Mouse (Mus musculus) activated CD4-positive, CD25-positive, alpha-beta regulatory T cell, adult 4 months (primary cell): Measurements from ENCODE around the gene Npl. TPM values are rescaled to one million over a fixed set of nuclear protein-coding genes. Genes with fewer than 3 reads are reported as not detected.

ENCODE experiments used
- ATAC-seq: one replicate; pipeline ENCODE4 v1.8.0; 2017
- polyA plus RNA-seq, 2 experiments: library from polyadenylated mRNA; unstranded; fragments of 100-300 nt; shearing (Covaris generic); gene quantifications; one replicate each; pipeline ENCODE4 v1.2.1; 2017

Gene Npl
- not detected for polyA plus RNA-seq

GRCm38 (mm10) chr1:153549536-153550199 lies at the start of gene Npl:
Npl (minus strand) TSS chr1:153550045.
- peak; percentile 72 for ATAC-seq

- no peak for ATAC-seq
Measured at GRCm38 (mm10) chr1:153599302-153600045, 49.6 kb upstream of the Npl start.

DNA sequence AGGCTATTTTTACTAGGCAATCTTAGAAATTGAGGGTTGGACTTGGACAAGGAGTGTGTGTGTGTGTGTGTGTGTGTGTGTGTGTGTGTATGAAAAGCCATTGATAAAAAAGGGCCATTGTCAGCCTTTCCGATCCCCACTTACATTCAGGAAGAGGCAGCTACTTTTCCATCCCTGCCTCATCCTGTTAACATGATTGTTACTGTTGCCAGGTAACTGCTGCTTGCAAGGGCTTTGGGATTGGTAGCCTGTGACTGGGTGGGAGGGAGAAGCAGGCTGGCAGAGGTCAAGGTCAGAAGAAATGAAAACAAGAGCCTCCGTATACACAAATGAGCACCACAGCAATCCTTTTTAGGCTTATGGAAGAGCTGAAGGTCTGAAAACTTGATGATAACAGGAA lies 48.9 kb upstream of the Npl start:
- ATAC-seq, result no peak

DNA sequence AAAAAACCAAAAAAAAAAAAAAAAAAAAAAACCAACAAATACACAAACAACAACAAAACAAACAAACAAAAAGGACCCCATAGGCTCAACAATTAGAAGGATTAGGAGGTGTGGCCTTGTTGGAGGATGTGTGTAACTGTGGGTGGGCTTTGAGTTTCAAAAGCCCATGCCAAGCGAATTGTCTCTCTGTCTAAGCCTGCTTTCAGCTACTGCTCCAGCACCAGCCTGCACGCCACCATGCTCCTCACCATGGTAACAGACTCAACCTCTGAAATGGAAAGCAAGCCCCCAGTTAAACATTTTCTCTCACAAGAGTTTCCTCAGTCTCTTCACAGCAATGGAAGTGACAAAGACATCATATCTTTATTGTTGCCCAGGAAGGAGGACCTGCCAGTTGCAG lies 43.8 kb upstream of the Npl start:
- ATAC-seq, result no peak

GRCm38 (mm10) chr1:153590176-153590734 lies 40.4 kb upstream of the Npl start:
- ATAC-seq, result no peak

DNA sequence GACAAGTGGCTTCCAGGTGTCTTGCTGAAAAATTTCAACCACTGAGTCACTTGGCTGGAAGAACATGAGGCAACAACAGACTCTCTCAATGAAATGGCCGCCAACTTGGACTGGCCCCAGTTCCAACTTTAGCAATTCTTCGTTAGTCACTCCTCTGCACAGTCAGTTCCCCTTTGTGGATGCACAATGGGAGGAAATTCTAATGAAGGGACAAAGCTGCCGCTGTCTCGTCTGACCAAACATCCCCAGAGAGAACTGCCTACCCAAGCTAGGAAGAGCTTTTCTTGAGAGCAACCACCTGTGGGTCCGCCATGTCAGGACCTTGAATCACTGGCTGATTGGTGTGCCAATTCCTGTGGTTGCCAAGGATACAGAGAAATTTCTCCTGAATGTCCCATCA lies 38.1 kb upstream of the Npl start:
- no peak for ATAC-seq

- ATAC-seq, result no peak
Measured at GRCm38 (mm10) chr1:153586826-153587225, 37.0 kb upstream of the Npl start.

DNA sequence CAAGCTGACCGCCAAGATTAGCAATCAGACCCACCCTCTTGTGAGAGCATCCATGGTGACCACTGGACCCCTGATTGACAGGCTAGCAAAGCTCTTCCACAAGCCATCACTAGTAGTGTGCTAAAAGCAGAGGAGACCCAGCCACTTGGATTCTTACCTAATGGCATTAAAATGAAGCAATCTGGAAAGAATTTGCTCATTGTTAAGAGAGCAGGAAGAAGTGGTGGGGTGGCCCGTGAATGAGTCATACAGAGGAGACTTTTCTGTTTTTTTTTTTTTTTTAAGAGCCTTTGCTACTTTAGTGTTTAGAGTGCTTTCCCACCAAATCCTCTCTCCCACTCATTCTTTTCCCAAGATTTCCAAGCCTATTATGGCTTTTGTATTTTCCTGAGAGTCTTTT lies 35.9 kb upstream of the Npl start:
- no peak for ATAC-seq

GRCm38 (mm10) chr1:153583189-153583588 lies 33.3 kb upstream of the Npl start:
- ATAC-seq, result peak; percentile 63

- no peak for ATAC-seq
Measured at GRCm38 (mm10) chr1:153574730-153575129, 24.9 kb upstream of the Npl start.

- no peak for ATAC-seq
Measured at GRCm38 (mm10) chr1:153572271-153573043, 22.6 kb upstream of the Npl start.

DNA sequence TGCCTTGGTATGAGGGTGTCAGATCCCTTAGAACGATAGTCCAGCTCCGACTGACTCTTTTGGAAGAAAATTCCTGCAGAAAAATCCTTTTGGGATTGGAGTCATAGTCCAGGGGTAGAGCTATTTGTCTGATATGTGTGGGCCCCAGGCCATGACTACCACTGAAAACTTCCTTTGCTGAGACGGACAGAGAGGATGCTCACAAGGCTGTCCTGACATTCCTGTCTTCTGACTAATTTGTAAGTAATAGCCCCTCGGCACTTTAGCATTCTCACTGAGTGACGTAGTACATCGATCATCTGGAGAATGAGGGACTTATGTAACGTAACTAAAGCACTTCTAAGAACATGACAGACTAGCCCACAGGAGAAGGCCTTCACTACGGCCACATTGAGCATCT lies 15.9 kb upstream of the Npl start:
- no peak for ATAC-seq

GRCm38 (mm10) chr1:153564701-153565100 lies 14.9 kb upstream of the Npl start:
- no peak for ATAC-seq

- no peak for ATAC-seq
Measured at GRCm38 (mm10) chr1:153563675-153564074, 13.8 kb upstream of the Npl start.

GRCm38 (mm10) chr1:153560805-153561204 lies 11.0 kb upstream of the Npl start:
- ATAC-seq, result no peak

GRCm38 (mm10) chr1:153559701-153560100 lies 9.9 kb upstream of the Npl start:
- ATAC-seq, result no peak

DNA sequence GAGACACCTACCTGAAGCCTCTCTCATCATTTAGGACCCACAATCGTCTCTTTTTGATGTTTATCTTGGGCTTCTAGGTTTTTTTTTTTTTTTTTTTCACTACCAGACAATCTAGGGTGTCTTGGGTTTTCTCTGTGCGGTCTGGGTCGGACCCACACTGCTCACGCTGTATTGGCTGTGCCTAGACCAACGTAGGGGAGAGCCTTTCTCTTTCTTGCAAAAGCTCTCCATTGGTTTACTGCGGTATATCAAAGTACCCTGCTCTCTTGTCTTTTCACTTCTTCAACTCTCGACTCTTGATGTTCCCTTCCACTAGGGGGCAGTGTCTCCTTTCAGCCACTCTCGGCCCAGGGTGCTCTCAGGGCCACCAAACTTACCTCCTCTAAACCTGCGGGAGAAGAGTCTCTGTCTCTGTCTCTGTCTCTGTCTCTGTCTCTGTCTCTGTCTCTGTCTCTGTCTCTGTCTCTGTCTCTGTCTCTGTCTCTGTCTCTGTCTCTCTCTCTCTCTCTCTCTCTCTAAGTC lies 9.3 kb upstream of the Npl start:
- peak; percentile 94 for ATAC-seq

GRCm38 (mm10) chr1:153556896-153557295 lies 7.1 kb upstream of the Npl start:
- ATAC-seq, result peak; percentile 41

GRCm38 (mm10) chr1:153556202-153556601 lies 6.4 kb upstream of the Npl start:
- ATAC-seq, result no peak

- peak; percentile 60 for ATAC-seq
Measured at GRCm38 (mm10) chr1:153550814-153551213, 969 bp upstream of the Npl start.

GRCm38 (mm10) chr1:153547555-153547954 lies 2.3 kb downstream of the Npl start:
- no peak for ATAC-seq

DNA sequence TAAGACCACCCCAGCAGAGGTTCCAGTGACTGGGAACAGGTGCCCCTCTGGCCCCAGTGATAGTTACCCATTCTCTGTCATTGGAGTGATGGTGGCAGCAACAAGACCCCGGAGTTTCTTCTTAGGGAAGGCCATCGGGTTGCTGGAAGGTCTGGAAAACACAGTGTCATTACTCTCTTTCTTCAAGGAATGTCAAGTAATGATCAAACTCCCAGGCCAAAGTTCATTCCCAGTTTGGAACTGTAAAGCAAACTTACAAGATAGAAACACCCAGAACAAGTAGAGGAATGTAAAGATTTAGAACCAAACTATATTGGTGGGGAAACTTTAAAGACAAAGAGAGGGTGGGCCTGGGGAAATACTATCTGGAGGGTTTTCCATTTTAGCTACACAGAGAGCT lies 4.6 kb downstream of the Npl start:
- no peak for ATAC-seq

- ATAC-seq, result no peak
Measured at GRCm38 (mm10) chr1:153542726-153543320, 7.0 kb downstream of the Npl start.
